Mouse (Mus musculus) Muller cell, postnatal 12 days (primary cell): ENCODE measurements around the gene Snap91.
A peak's percentile ranks its signal among the peaks of the same experiment; 100 is the strongest.

Experiments
- DNase-seq: peaks from one replicate; pipeline ENCODE4 v3.0.0-alpha.2; 2015; ENCODE audit errors: inconsistent ontology term

Snap91 gene

GRCm38 (mm10) chr9:86814340-86814739 is 66.1 kb downstream of the Snap91 start:
- no peak for DNase-seq

GRCm38 (mm10) chr9:86813327-86813726 is 67.1 kb downstream of the Snap91 start:
- no peak for DNase-seq

- no peak for DNase-seq
Measured at GRCm38 (mm10) chr9:86810696-86811232, 69.7 kb downstream of the Snap91 start.

- no peak for DNase-seq
Measured at GRCm38 (mm10) chr9:86810213-86810612, 70.2 kb downstream of the Snap91 start.

GRCm38 (mm10) chr9:86800600-86801163 is 79.8 kb downstream of the Snap91 start:
- peak; percentile 17 for DNase-seq

- DNase-seq, result no peak
Measured at GRCm38 (mm10) chr9:86799099-86799498, 81.4 kb downstream of the Snap91 start.

- no peak for DNase-seq
Measured at GRCm38 (mm10) chr9:86798686-86799085, 81.8 kb downstream of the Snap91 start.

- DNase-seq, result no peak
Measured at GRCm38 (mm10) chr9:86798129-86798528, 82.3 kb downstream of the Snap91 start.

GRCm38 (mm10) chr9:86797553-86797952 is 82.9 kb downstream of the Snap91 start:
- DNase-seq, result no peak

- no peak for DNase-seq
Measured at GRCm38 (mm10) chr9:86795236-86795635, 85.2 kb downstream of the Snap91 start.

- DNase-seq, result no peak
Measured at GRCm38 (mm10) chr9:86791927-86792326, 88.5 kb downstream of the Snap91 start.

- DNase-seq, result no peak
Measured at GRCm38 (mm10) chr9:86789186-86789585, 91.3 kb downstream of the Snap91 start.

GRCm38 (mm10) chr9:86782836-86783235 is 97.6 kb downstream of the Snap91 start:
- no peak for DNase-seq

- DNase-seq, result no peak
Measured at GRCm38 (mm10) chr9:86781426-86781825, 99.0 kb downstream of the Snap91 start.

GRCm38 (mm10) chr9:86778212-86778611 is 102.2 kb downstream of the Snap91 start:
- DNase-seq, result no peak

- DNase-seq, result no peak
Measured at GRCm38 (mm10) chr9:86777309-86777708, 103.1 kb downstream of the Snap91 start.

GRCm38 (mm10) chr9:86775374-86775773 is 105.1 kb downstream of the Snap91 start:
- DNase-seq, result no peak

GRCm38 (mm10) chr9:86773996-86774395 is 106.5 kb downstream of the Snap91 start:
- DNase-seq, result peak; percentile 75

GRCm38 (mm10) chr9:86772897-86773296 is 107.6 kb downstream of the Snap91 start:
- no peak for DNase-seq

GRCm38 (mm10) chr9:86766991-86767390 is 113.5 kb downstream of the Snap91 start:
- DNase-seq, result no peak

GRCm38 (mm10) chr9:86764002-86764401 is 116.5 kb downstream of the Snap91 start:
- no peak for DNase-seq

- no peak for DNase-seq
Measured at GRCm38 (mm10) chr9:86762477-86763376, 117.7 kb downstream of the Snap91 start.
